Mouse (Mus musculus): ENCODE data around the gene Mettl9. TPM values are rescaled to one million over a fixed set of nuclear protein-coding genes. Genes with fewer than 3 reads are reported as not detected.

Gene Mettl9
- polyA plus RNA-seq (2012), result 33.7 and 44.1 TPM in 2 replicates

- TF ChIP-seq GATA1 (IDR thresholded peaks at IDR 0.05; ENCODE audit: low read length), result no peak
Observed at GRCm38 (mm10) chr7:121033856-121034652, at the start of gene Mettl9. Mettl9 (plus strand) TSS chr7:121034445.

- TF ChIP-seq GATA1 (IDR thresholded peaks at IDR 0.05; ENCODE audit: low read length), result no peak
Observed at GRCm38 (mm10) chr7:120991191-120991590, 43.1 kb upstream of the Mettl9 start.

- TF ChIP-seq GATA1 (IDR thresholded peaks at IDR 0.05; ENCODE audit: low read length), result no peak
Observed at GRCm38 (mm10) chr7:120999021-120999530, 35.2 kb upstream of the Mettl9 start.

- no peak for TF ChIP-seq GATA1 (IDR thresholded peaks at IDR 0.05; ENCODE audit: low read length)
Observed at GRCm38 (mm10) chr7:121000065-121000822, 34.0 kb upstream of the Mettl9 start.

- TF ChIP-seq GATA1 (IDR thresholded peaks at IDR 0.05; ENCODE audit: low read length), result no peak
Observed at GRCm38 (mm10) chr7:121001879-121002278, 32.4 kb upstream of the Mettl9 start.

GRCm38 (mm10) chr7:121002407-121002928 is 31.8 kb upstream of the Mettl9 start:
- no peak for TF ChIP-seq GATA1 (IDR thresholded peaks at IDR 0.05; ENCODE audit: low read length)

GRCm38 (mm10) chr7:121003793-121004418 is 30.3 kb upstream of the Mettl9 start:
- TF ChIP-seq GATA1 (IDR thresholded peaks at IDR 0.05; ENCODE audit: low read length), result no peak

GRCm38 (mm10) chr7:121011794-121012689 is 22.2 kb upstream of the Mettl9 start:
- TF ChIP-seq GATA1 (IDR thresholded peaks at IDR 0.05; ENCODE audit: low read length), result no peak

- no peak for TF ChIP-seq GATA1 (IDR thresholded peaks at IDR 0.05; ENCODE audit: low read length)
Observed at GRCm38 (mm10) chr7:121014486-121014885, 19.8 kb upstream of the Mettl9 start.

GRCm38 (mm10) chr7:121018778-121019177 is 15.5 kb upstream of the Mettl9 start:
- no peak for TF ChIP-seq GATA1 (IDR thresholded peaks at IDR 0.05; ENCODE audit: low read length)

GRCm38 (mm10) chr7:121020277-121020676 is 14.0 kb upstream of the Mettl9 start:
- TF ChIP-seq GATA1 (IDR thresholded peaks at IDR 0.05; ENCODE audit: low read length), result no peak

- TF ChIP-seq GATA1 (IDR thresholded peaks at IDR 0.05; ENCODE audit: low read length), result no peak
Observed at GRCm38 (mm10) chr7:121025221-121026008, 8.8 kb upstream of the Mettl9 start.

- TF ChIP-seq GATA1 (IDR thresholded peaks at IDR 0.05; ENCODE audit: low read length), result no peak
Observed at GRCm38 (mm10) chr7:121026300-121026699, 7.9 kb upstream of the Mettl9 start.

GRCm38 (mm10) chr7:121034701-121035141 is 476 bp downstream of the Mettl9 start:
- TF ChIP-seq GATA1 (IDR thresholded peaks at IDR 0.05; ENCODE audit: low read length), result no peak

Data from G1E-ER4 (cell line).